Mouse (Mus musculus): ENCODE results near the gene Scarf1. TPM values are rescaled to one million over a fixed set of nuclear protein-coding genes. Genes with fewer than 3 reads are reported as not detected.
A peak's percentile ranks its signal among the peaks of the same experiment; 100 is the strongest.

The Scarf1 gene
- 3.0 and 3.9 TPM in 2 replicates for polyA plus RNA-seq (2016; fragmentation: Nextera tagmentation; extraction: Ambion mirVana)

GRCm38 (mm10) chr11:75513336-75513735 lies at the start of gene Scarf1:
Gene Scarf1, plus strand, starts transcription at chr11:75513540.
- WGBS: 65% methylated on average over 8 of the region's 8 CpGs

DNA sequence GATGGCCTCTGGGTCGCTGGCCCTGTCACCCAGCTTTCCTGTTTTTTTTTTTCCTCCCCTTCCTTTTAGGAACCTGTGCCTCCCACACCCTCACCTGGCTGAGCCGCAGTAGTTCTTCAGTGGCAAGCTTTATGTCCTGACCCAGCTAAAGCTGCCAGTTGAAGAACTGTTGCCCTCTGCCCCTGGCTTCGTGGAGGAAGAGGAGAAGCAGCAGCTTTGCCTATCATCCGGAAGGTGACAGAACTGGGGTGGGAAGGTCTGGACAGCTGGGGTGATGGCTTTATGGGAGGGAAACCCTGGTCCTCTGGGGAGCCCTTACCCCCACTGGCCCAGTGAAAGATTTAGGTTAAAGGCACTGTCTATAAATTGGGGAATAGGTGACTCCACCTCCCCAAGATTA lies 49.7 kb upstream of the Scarf1 start:
- Histone ChIP-seq H3K4me2 (no peak overlapping the region), H3K9ac (no peak overlapping the region), H3K4me1 (peaks cover 33% of the 10 kb centered on the region), H3K36me3 (replicated peaks) (peaks cover 9% of the 10 kb centered on the region; the same call in 1 of the 2 replicates), H3K4me3 (replicated peaks) (no peak overlapping the region), H3K27me3 (peaks cover 8% of the 10 kb centered on the region; the same call in 1 of the 2 replicates), H3K27ac (no peak overlapping the region), H3K9me3 (peaks cover 3% of the 10 kb centered on the region; the same call in 1 of the 2 replicates)
- no peak for ATAC-seq (ENCODE audit: low FRiP score)
- WGBS: 74% methylated on average over 4 of the region's 4 CpGs

More at GRCm38 (mm10) chr11:75513336-75513735, at the start of gene Scarf1:
- no peaks in the 10 kb centered on the region for H3K27me3 ChIP-seq
- peaks cover 12% of the 10 kb centered on the region for H3K4me1 ChIP-seq
- no peaks in the 10 kb centered on the region for H3K9me3 ChIP-seq
- peaks cover 13% of the 10 kb centered on the region for H3K36me3 ChIP-seq (replicated peaks)
- H3K27ac ChIP-seq: no peak within 1 kb of the TSS
- H3K4me2 ChIP-seq: no peak within 1 kb of the TSS
- no peak within 1 kb of the TSS for H3K9ac ChIP-seq
- H3K4me3 ChIP-seq (replicated peaks): no peak within 1 kb of the TSS
- ATAC-seq (ENCODE audit: low FRiP score): no peak

DNA sequence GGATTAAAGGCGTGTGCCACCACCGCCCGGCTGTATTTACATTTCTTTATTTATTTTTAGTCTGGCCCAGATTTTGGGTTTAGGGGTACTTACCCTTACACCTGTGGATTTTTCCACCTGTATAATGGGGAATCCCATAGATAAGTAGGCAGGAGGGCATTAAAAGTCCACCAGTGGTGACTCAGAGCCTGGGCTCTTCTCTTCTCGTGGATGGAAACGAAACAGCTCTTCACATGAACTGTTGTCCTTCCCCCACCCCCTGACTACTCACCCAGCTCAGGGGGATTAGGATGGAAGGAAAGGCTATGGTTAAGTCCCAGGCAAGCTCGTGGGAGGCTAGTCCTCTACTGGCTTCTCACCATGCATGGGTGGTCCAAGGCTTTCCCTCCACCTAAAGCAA lies 48.9 kb upstream of the Scarf1 start:
- Histone ChIP-seq H3K9me3 (peaks cover 3% of the 10 kb centered on the region; the same call in 1 of the 2 replicates), H3K27ac (no peak overlapping the region), H3K9ac (no peak overlapping the region), H3K36me3 (replicated peaks) (peaks cover 9% of the 10 kb centered on the region; the same call in 1 of the 2 replicates), H3K4me2 (no peak overlapping the region), H3K27me3 (peaks cover 14% of the 10 kb centered on the region; the same call in 1 of the 2 replicates), H3K4me3 (replicated peaks) (no peak overlapping the region), H3K4me1 (peaks cover 33% of the 10 kb centered on the region)
- ATAC-seq (ENCODE audit: low FRiP score): no peak
- 88% methylated on average over 6 of the region's 6 CpGs for WGBS

DNA sequence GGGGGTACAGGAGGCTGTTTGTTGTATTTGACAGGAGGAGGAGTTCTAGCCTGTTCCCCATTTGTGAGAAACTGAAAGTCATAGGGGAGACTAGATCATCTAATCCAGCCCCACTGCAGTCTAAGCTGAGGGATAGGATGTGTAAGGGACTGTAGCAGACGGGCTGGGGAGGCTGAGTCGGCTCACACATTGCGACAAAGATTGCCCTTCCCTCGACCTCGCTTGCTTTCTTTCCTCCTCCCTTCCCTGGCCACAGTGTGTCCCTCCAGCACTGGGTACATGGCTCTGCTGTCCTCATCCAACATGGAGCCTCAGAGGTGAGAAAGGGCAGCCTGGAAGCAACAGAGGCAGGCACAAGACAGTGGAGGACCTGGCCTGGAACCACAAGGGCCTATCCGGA lies 48.3 kb upstream of the Scarf1 start:
- no peak for ATAC-seq (ENCODE audit: low FRiP score)
- peaks cover 16% of the 10 kb centered on the region; the same call in 1 of the 2 replicates for H3K27me3 ChIP-seq
- no peak overlapping the region for H3K9ac ChIP-seq
- peaks cover 26% of the 10 kb centered on the region for H3K4me1 ChIP-seq
- no peak overlapping the region for H3K27ac ChIP-seq
- peaks cover 9% of the 10 kb centered on the region; the same call in 1 of the 2 replicates for H3K36me3 ChIP-seq (replicated peaks)
- no peak overlapping the region for H3K4me3 ChIP-seq (replicated peaks)
- WGBS: 88% methylated on average over 6 of the region's 6 CpGs
- no peak overlapping the region for H3K4me2 ChIP-seq
- peaks cover 3% of the 10 kb centered on the region; the same call in 1 of the 2 replicates for H3K9me3 ChIP-seq

- Histone ChIP-seq H3K27ac (no peak overlapping the region), H3K27me3 (peaks cover 16% of the 10 kb centered on the region; the same call in 1 of the 2 replicates), H3K9me3 (peaks cover 3% of the 10 kb centered on the region; the same call in 1 of the 2 replicates), H3K4me1 (peaks cover 20% of the 10 kb centered on the region), H3K9ac (no peak overlapping the region), H3K4me2 (no peak overlapping the region), H3K36me3 (replicated peaks) (peaks cover 9% of the 10 kb centered on the region; the same call in 1 of the 2 replicates), H3K4me3 (replicated peaks) (no peak overlapping the region)
- no peak for ATAC-seq (ENCODE audit: low FRiP score)
- WGBS: 94% methylated on average over 4 of the region's 4 CpGs
Observed at GRCm38 (mm10) chr11:75466731-75467505, 46.4 kb upstream of the Scarf1 start.

- Histone ChIP-seq H3K36me3 (replicated peaks) (peaks cover 9% of the 10 kb centered on the region; the same call in 1 of the 2 replicates), H3K4me2 (peak overlapping the region; percentile 56), H3K9me3 (peaks cover 3% of the 10 kb centered on the region; the same call in 1 of the 2 replicates), H3K4me1 (peaks cover 12% of the 10 kb centered on the region), H3K27me3 (peaks cover 13% of the 10 kb centered on the region; the same call in 1 of the 2 replicates), H3K27ac (no peak overlapping the region), H3K9ac (peak overlapping the region; percentile 36; the same call in 1 of the 2 replicates), H3K4me3 (replicated peaks) (peak overlapping the region; percentile 35)
- ATAC-seq (ENCODE audit: low FRiP score): no peak; the same call in 1 of the 2 replicates
- 21% methylated on average over 19 of the region's 19 CpGs for WGBS
Observed at GRCm38 (mm10) chr11:75467512-75468215, 45.7 kb upstream of the Scarf1 start.

DNA sequence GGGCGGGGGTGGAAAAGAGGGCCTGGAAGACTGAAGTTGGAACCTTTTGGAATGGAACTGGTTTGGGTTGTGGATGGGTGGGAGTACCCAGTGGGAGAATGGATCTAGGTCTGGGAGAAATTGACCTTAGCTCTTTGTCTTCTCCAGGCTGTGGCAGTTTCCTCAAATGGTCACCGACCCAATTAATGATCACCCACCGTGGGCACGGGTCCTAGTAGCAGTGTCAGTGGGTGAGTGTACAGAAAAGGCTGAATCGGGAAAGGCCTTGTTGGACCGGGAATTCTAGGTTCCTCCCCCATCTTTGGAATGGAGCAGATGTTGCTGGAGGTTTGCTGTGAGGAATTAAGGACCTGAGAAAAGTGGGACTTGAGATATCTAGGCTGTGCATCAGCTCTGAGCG lies 44.9 kb upstream of the Scarf1 start:
- 0 out of 2 replicates have a peak overlapping the region, but pooled peaks have one; percentile 36 for H3K9ac ChIP-seq
- no peak for ATAC-seq (ENCODE audit: low FRiP score)
- WGBS: 68% methylated on average over 7 of the region's 7 CpGs
- no peak overlapping the region for H3K27ac ChIP-seq
- H3K9me3 ChIP-seq: peaks cover 3% of the 10 kb centered on the region; the same call in 1 of the 2 replicates
- H3K4me1 ChIP-seq: peaks cover 7% of the 10 kb centered on the region
- H3K4me2 ChIP-seq: peak overlapping the region; percentile 56
- H3K4me3 ChIP-seq (replicated peaks): peak overlapping the region; percentile 35
- peaks cover 13% of the 10 kb centered on the region; the same call in 1 of the 2 replicates for H3K27me3 ChIP-seq
- peaks cover 9% of the 10 kb centered on the region; the same call in 1 of the 2 replicates for H3K36me3 ChIP-seq (replicated peaks)

GRCm38 (mm10) chr11:75469261-75469660 lies 44.1 kb upstream of the Scarf1 start:
- Histone ChIP-seq H3K9ac (no peak overlapping the region), H3K4me2 (no peak overlapping the region), H3K4me3 (replicated peaks) (no peak overlapping the region), H3K4me1 (peaks cover 7% of the 10 kb centered on the region), H3K27me3 (peaks cover 13% of the 10 kb centered on the region; the same call in 1 of the 2 replicates), H3K27ac (no peak overlapping the region), H3K9me3 (peaks cover 3% of the 10 kb centered on the region; the same call in 1 of the 2 replicates), H3K36me3 (replicated peaks) (peaks cover 9% of the 10 kb centered on the region; the same call in 1 of the 2 replicates)
- ATAC-seq (ENCODE audit: low FRiP score): no peak
- WGBS: 91% methylated on average over 4 of the region's 4 CpGs

DNA sequence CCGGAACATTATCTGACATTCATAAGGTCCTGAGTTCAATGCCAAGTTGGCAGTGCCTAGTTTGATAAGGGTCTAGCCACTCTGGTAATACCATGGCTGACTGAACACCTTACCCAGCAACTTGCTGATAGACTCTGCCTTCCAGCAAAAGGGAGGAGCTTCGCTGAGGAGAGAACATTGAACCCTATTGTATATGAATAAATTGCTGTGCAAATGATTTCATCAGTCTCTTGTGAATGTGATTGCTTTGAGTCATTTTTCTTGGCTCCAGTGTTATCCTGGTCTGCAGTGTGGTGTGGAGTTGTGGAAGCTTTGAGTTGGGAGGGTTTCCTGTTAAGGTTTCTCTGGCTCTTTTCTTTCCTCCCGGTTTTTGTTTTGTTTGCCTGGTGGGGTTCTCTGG lies 42.7 kb upstream of the Scarf1 start:
- Histone ChIP-seq H3K27me3 (peaks cover 13% of the 10 kb centered on the region; the same call in 1 of the 2 replicates), H3K9me3 (peaks cover 3% of the 10 kb centered on the region; the same call in 1 of the 2 replicates), H3K27ac (no peak overlapping the region), H3K4me2 (no peak overlapping the region), H3K4me3 (replicated peaks) (no peak overlapping the region), H3K9ac (no peak overlapping the region), H3K36me3 (replicated peaks) (0 out of 2 replicates have a peak, but pooled peaks cover 3% of the 10 kb centered on the region), H3K4me1 (peaks cover 7% of the 10 kb centered on the region)
- WGBS: 97% methylated on average over 2 of the region's 3 CpGs
- ATAC-seq (ENCODE audit: low FRiP score): no peak

DNA sequence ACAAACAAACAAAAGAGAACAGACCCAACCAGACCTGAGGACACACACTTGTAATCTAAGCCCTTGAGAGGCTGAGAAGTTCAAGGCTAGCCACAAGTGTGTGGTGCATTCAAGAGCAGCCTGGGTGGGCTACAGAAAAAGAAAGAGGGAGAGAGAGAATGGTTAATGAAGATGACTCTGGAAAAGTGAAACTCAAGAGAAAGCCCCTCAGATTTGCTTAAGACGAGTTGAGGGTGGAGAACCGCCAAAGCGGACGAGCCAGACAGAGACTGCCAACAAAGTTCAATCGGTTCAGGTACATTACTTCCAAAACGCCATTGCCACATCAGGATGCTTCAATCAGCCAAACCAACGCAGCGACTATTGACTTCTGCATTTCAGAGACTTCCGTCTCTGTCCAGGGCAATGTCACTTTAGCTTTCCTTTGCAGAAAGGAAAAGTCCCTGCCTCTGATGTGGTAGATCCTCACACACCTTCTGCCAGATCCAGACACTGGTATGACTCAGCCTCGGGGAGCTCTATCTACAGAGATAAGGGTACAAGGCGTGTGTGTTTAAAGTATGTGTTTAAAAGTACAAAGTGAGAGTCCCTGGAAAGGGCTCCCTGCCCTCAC lies 40.8 kb upstream of the Scarf1 start:
- H3K9ac ChIP-seq: no peak overlapping the region
- peaks cover 17% of the 10 kb centered on the region for H3K27me3 ChIP-seq
- H3K9me3 ChIP-seq: no peaks in the 10 kb centered on the region
- H3K4me1 ChIP-seq: peaks cover 5% of the 10 kb centered on the region
- H3K4me2 ChIP-seq: no peak overlapping the region
- H3K27ac ChIP-seq: no peak overlapping the region
- no peak overlapping the region for H3K4me3 ChIP-seq (replicated peaks)
- ATAC-seq (ENCODE audit: low FRiP score): no peak
- no peaks in the 10 kb centered on the region for H3K36me3 ChIP-seq (replicated peaks)
- WGBS: 87% methylated on average over 11 of the region's 11 CpGs

- whole genome bisulfite sequencing: 70% methylated on average over 7 of the region's 7 CpGs
- ATAC-seq (ENCODE audit: low FRiP score): no peak
- no peaks in the 10 kb centered on the region for H3K36me3 ChIP-seq (replicated peaks)
Observed at GRCm38 (mm10) chr11:75473376-75473775, 40.0 kb upstream of the Scarf1 start.

More at GRCm38 (mm10) chr11:75473376-75473775, 40.0 kb upstream of the Scarf1 start:
- H3K4me1 ChIP-seq: no peaks in the 10 kb centered on the region
- H3K4me2 ChIP-seq: no peak overlapping the region
- no peak overlapping the region for H3K27ac ChIP-seq
- peaks cover 15% of the 10 kb centered on the region; the same call in 1 of the 2 replicates for H3K27me3 ChIP-seq
- H3K9ac ChIP-seq: no peak overlapping the region
- H3K9me3 ChIP-seq: no peaks in the 10 kb centered on the region
- H3K4me3 ChIP-seq (replicated peaks): no peak overlapping the region
